Mouse (Mus musculus): Measurements from ENCODE around the gene Prkg1.

- TF ChIP-seq POLR2A (IDR thresholded peaks at IDR 0.05; ENCODE audit: insufficient read depth, low read depth, low read length) (no peak), CTCF (IDR thresholded peaks at IDR 0.05) (no peak)
These were observed 913.8 kb downstream of the Prkg1 start for GRCm38 (mm10) chr19:30851023-30851422.
